Mouse (Mus musculus) MEL (cell line): Measurements from ENCODE around the gene Pknox1. TPM values are rescaled to one million over a fixed set of nuclear protein-coding genes. Genes with fewer than 3 reads are reported as not detected.

Experiments
- DNase-seq: peaks from one replicate; pipeline ENCODE4 v3.0.0; 2011; ENCODE audit warnings: low read depth, low spot score
- H3K27ac ChIP-seq: 2 replicates; pipeline ENCODE4 v1.5.1; 2012; ENCODE audit warnings: low read depth, mild to moderate bottlenecking, control low read depth, low read length, moderate library complexity; ENCODE audit not compliant: control insufficient read depth
- H3K27me3 ChIP-seq, 2 experiments: fragments of 150-350 bp in 1 of 2; sonication (generic) in 1 of 2; 2 replicates each; pipeline ENCODE4 v1.6.1; 2012; ENCODE audit warnings: low read length in 2 of 2, mild to moderate bottlenecking in 2 of 2, improper control_type of control experiment in 1 of 2, moderate library complexity in 1 of 2; ENCODE audit not compliant: insufficient read depth in 2 of 2, control insufficient read depth in 1 of 2
- H3K36me3 ChIP-seq, 2 experiments: 2 replicates each; pipeline ENCODE4 v1.6.1; 2012 to 2014; ENCODE audit warnings: low read length in 2 of 2, improper control_type of control experiment in 1 of 2, inconsistent platforms in 1 of 2, mild to moderate bottlenecking in 1 of 2; ENCODE audit not compliant: insufficient read depth in 2 of 2, control insufficient read depth in 1 of 2
- H3K4me1 ChIP-seq, 2 experiments: fragments of 150-350 bp in 1 of 2; sonication (generic) in 1 of 2; 2 replicates each; pipeline ENCODE4 v1.6.1; 2012; ENCODE audit warnings: low read length in 2 of 2, improper control_type of control experiment in 1 of 2, mild to moderate bottlenecking in 1 of 2; ENCODE audit not compliant: insufficient read depth in 2 of 2, control insufficient read depth in 1 of 2
- H3K4me3 ChIP-seq, 2 experiments: fragments of 150-350 bp in 1 of 2; sonication (generic) in 1 of 2; 2 replicates each; pipeline ENCODE4 v1.5.1; 2012; ENCODE audit warnings: low read depth in 2 of 2, low read length in 2 of 2, mild to moderate bottlenecking in 2 of 2, moderate library complexity in 2 of 2, control low read depth in 1 of 2, improper control_type of control experiment in 1 of 2; ENCODE audit not compliant: control insufficient read depth in 1 of 2, insufficient read depth in 1 of 2
- H3K79me2 ChIP-seq: 2 replicates; pipeline ENCODE4 v1.6.1; 2012; ENCODE audit warnings: mild to moderate bottlenecking, low read length, moderate library complexity; ENCODE audit not compliant: control insufficient read depth, poor library complexity, insufficient read depth
- H3K9ac ChIP-seq: 2 replicates; pipeline ENCODE4 v1.6.1; 2012; ENCODE audit warnings: low read depth, mild to moderate bottlenecking, control low read depth, low read length, moderate library complexity; ENCODE audit not compliant: control insufficient read depth, poor library complexity, severe bottlenecking
- H3K9me3 ChIP-seq: fragments of 150-350 bp; sonication (generic); replicated peaks from 2 replicates; pipeline ENCODE4 v1.6.1; 2012; ENCODE audit warnings: mild to moderate bottlenecking, low read length, improper control_type of control experiment, moderate library complexity; ENCODE audit not compliant: insufficient read depth
- CHD1 ChIP-seq: IDR thresholded peaks from 2 replicates; pipeline ENCODE4 v1.6.1; 2012; ENCODE audit warnings: low read depth, mild to moderate bottlenecking, inconsistent platforms, low read length, improper control_type of control experiment
- CHD2 ChIP-seq: IDR thresholded peaks from 2 replicates; pipeline ENCODE4 v1.6.1; 2011; ENCODE audit warnings: low read length, improper control_type of control experiment
- ELF1 ChIP-seq: IDR thresholded peaks from 2 replicates; pipeline ENCODE4 v1.6.1; 2014; ENCODE audit warnings: low read depth, mild to moderate bottlenecking, inconsistent platforms, low read length, improper control_type of control experiment, moderate library complexity
- ETS1 ChIP-seq: IDR thresholded peaks from 2 replicates; pipeline ENCODE4 v1.6.1; 2012; ENCODE audit warnings: low read depth, mild to moderate bottlenecking, inconsistent platforms, low read length, improper control_type of control experiment, moderate library complexity
- GABPA ChIP-seq: IDR thresholded peaks from 2 replicates; pipeline ENCODE4 v1.6.1; 2012; ENCODE audit warnings: low read depth, mild to moderate bottlenecking, inconsistent platforms, low read length, improper control_type of control experiment, moderate library complexity
- GATA1 ChIP-seq: IDR thresholded peaks from 2 replicates; pipeline ENCODE4 v1.6.1; 2011; ENCODE audit warnings: low read depth, low read length, improper control_type of control experiment
- JUND ChIP-seq: IDR thresholded peaks from 2 replicates; pipeline ENCODE4 v1.6.1; 2011; ENCODE audit warnings: low read depth, mild to moderate bottlenecking, improper control_type of control experiment, low read length
- NRF1 ChIP-seq: IDR thresholded peaks from 2 replicates; pipeline ENCODE4 v1.6.1; 2014; ENCODE audit warnings: low read depth, mild to moderate bottlenecking, inconsistent platforms, low read length, improper control_type of control experiment, moderate library complexity; ENCODE audit not compliant: poor library complexity, insufficient read depth, severe bottlenecking
- POLR2A ChIP-seq, 2 experiments: IDR thresholded peaks; 2 replicates each; pipeline ENCODE4 v1.6.1; 2011 to 2012; ENCODE audit warnings: low read length in 2 of 2, mild to moderate bottlenecking in 2 of 2, control low read depth in 1 of 2, improper control_type of control experiment in 1 of 2, low read depth in 1 of 2, moderate library complexity in 1 of 2; ENCODE audit not compliant: control insufficient read depth in 1 of 2, insufficient read depth in 1 of 2, poor library complexity in 1 of 2
- POLR2AphosphoS2 ChIP-seq: IDR thresholded peaks from 2 replicates; pipeline ENCODE4 v1.6.1; 2011; ENCODE audit warnings: low read length, improper control_type of control experiment
- RCOR1 ChIP-seq: IDR thresholded peaks from 2 replicates; pipeline ENCODE4 v1.6.1; 2012; ENCODE audit warnings: low read depth, mild to moderate bottlenecking, inconsistent platforms, low read length, improper control_type of control experiment
- SIN3A ChIP-seq: IDR thresholded peaks from 2 replicates; pipeline ENCODE4 v1.6.1; 2012; ENCODE audit warnings: low read length, improper control_type of control experiment, inconsistent platforms
- TBP ChIP-seq: IDR thresholded peaks from 2 replicates; pipeline ENCODE4 v1.8.0; 2011; ENCODE audit warnings: low read depth, low read length, improper control_type of control experiment
- UBTF ChIP-seq: IDR thresholded peaks from 2 replicates; pipeline ENCODE4 v1.6.1; 2012; ENCODE audit warnings: low read depth, mild to moderate bottlenecking, inconsistent platforms, low read length, improper control_type of control experiment, moderate library complexity, borderline replicate concordance; ENCODE audit not compliant: insufficient read depth
- USF2 ChIP-seq, 2 experiments: IDR thresholded peaks; 2 replicates each; pipeline ENCODE4 v1.6.1; 2011 to 2012; ENCODE audit warnings: improper control_type of control experiment in 2 of 2, low read length in 2 of 2, borderline replicate concordance in 1 of 2, inconsistent platforms in 1 of 2, low read depth in 1 of 2, mild to moderate bottlenecking in 1 of 2; ENCODE audit not compliant: insufficient read depth in 1 of 2
- ZC3H11A ChIP-seq: IDR thresholded peaks from 2 replicates; pipeline ENCODE4 v1.6.1; 2012; ENCODE audit warnings: low read depth, mild to moderate bottlenecking, inconsistent platforms, low read length, improper control_type of control experiment
- ZKSCAN1 ChIP-seq: IDR thresholded peaks from 2 replicates; pipeline ENCODE4 v1.6.1; 2012; ENCODE audit warnings: low read depth, mild to moderate bottlenecking, inconsistent platforms, low read length, improper control_type of control experiment, moderate library complexity
- polyA plus RNA-seq, 2 experiments: library from polyadenylated mRNA; stranded (reverse) in 1 of 2; unstranded in 1 of 2; fragments of >175 nt in 1 of 2; fragments of >200 nt in 1 of 2; gene quantifications; 2 replicates each; pipeline versions ENCODE4 v1.2.1 to v1.2.4; 2012; ENCODE audit warnings: low replicate concordance in 2 of 2, low read depth in 1 of 2; ENCODE audit not compliant: insufficient read length in 2 of 2, insufficient read depth in 1 of 2, missing spikeins in 1 of 2
- total RNA-seq: library from RNA; depleted of rRNA; stranded (reverse); fragments of 300-350 nt; gene quantifications from 2 replicates; pipeline ENCODE4 v1.2.3, GENCODE M21; 2012

Gene Pknox1
- total and polyA plus RNA-seq, 3 experiments: 13.2 to 34.1 (median 13.6) TPM

GRCm38 (mm10) chr17:31653277-31653676, 88.7 kb downstream of the Pknox1 start:
- no peaks in the 10 kb centered on the region for H3K9me3 ChIP-seq
- TF ChIP-seq POLR2A (IDR thresholded peaks at IDR 0.05; ENCODE audit: control insufficient read depth in 1 of 2, insufficient read depth in 1 of 2, low read depth in 1 of 2, low read length in 2 of 2, poor library complexity in 1 of 2) (peak in 1 of 2 experiments; percentile 14; a peak in 1 of 4 replicates), ETS1 (no peak), CHD2 (no peak)
- peaks cover 35% of the 10 kb centered on the region for H3K79me2 ChIP-seq
- DNase-seq: no peak
- H3K9ac ChIP-seq: no peak overlapping the region
- H3K36me3 ChIP-seq: peaks cover 11 to 40% of the 10 kb centered on the region in 2 experiments
- peaks cover 0 to 5% of the 10 kb centered on the region in 2 experiments; a peak in 3 of 4 replicates for H3K4me1 ChIP-seq
- H3K4me3 ChIP-seq: no peak overlapping the region
- H3K27ac ChIP-seq: no peak overlapping the region
- H3K27me3 ChIP-seq: no peaks in the 10 kb centered on the region

DNA sequence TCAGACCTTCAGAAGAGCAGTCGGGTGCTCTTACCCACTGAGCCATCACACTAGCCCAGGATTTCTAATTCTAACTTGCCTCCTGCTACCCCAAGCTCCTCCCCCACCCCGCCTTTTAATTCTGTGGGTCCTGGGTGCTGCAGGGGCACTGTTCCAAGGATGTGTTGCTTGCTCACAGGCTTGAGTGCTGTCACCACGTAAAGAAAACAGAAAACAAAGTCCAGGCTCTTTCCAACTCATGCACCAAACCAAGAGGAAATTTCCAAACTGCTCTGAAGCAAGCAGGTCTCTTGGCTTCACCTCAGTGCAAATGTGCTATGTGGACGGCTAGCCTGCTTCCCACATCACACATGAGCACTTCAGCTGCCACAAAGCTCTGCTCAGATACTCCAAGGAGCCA, 90.8 kb downstream of the Pknox1 start:
- no peak for DNase-seq
- Histone ChIP-seq H3K4me1 (peaks cover 0 to 7% of the 10 kb centered on the region in 2 experiments; a peak in 3 of 4 replicates), H3K79me2 (peaks cover 37% of the 10 kb centered on the region), H3K36me3 (peaks cover 16 to 37% of the 10 kb centered on the region in 2 experiments), H3K9ac (no peak overlapping the region), H3K27ac (no peak overlapping the region), H3K9me3 (no peaks in the 10 kb centered on the region), H3K4me3 (no peak overlapping the region), H3K27me3 (no peaks in the 10 kb centered on the region)
- no peak for TF ChIP-seq ZC3H11A
- no peak for TF ChIP-seq TBP
- TF ChIP-seq GABPA: no peak
- no peak for TF ChIP-seq ZKSCAN1
- no peak for TF ChIP-seq SIN3A

GRCm38 (mm10) chr17:31656682-31657081, 92.1 kb downstream of the Pknox1 start:
- H3K79me2 ChIP-seq: peaks cover 37% of the 10 kb centered on the region
- no peak overlapping the region for H3K27ac ChIP-seq
- no peaks in the 10 kb centered on the region for H3K27me3 ChIP-seq
- peak overlapping the region; percentile 32 for H3K9ac ChIP-seq
- no peaks in the 10 kb centered on the region for H3K9me3 ChIP-seq
- peaks cover 0 to 7% of the 10 kb centered on the region in 2 experiments; a peak in 3 of 4 replicates for H3K4me1 ChIP-seq
- H3K36me3 ChIP-seq: peaks cover 16 to 28% of the 10 kb centered on the region in 2 experiments
- DNase-seq: no peak
- H3K4me3 ChIP-seq: no peak overlapping the region
- no peak for TF ChIP-seq NRF1
- TF ChIP-seq GABPA: no peak
- TF ChIP-seq UBTF: no peak
- TF ChIP-seq ELF1: no peak
- TF ChIP-seq ETS1: no peak
- no peak for TF ChIP-seq CHD1
- TF ChIP-seq CHD2: no peak
- TF ChIP-seq RCOR1: no peak
- no peak for TF ChIP-seq GATA1
- TF ChIP-seq POLR2AphosphoS2: no peak
- TF ChIP-seq USF2 (IDR thresholded peaks at IDR 0.05; ENCODE audit: borderline replicate concordance in 1 of 2, insufficient read depth in 1 of 2, low read depth in 1 of 2, low read length in 2 of 2): no peak
- no peak for TF ChIP-seq JUND
- TF ChIP-seq, all 39 proteins: peak for 0
